Mouse (Mus musculus): Measurements from ENCODE around the gene Cd47. TPM values are rescaled to one million over a fixed set of nuclear protein-coding genes. Genes with fewer than 3 reads are reported as not detected.

Gene Cd47
- 27.6 and 32.2 TPM in 2 replicates for polyA plus RNA-seq (2016; fragmentation: Nextera tagmentation; extraction: Ambion mirVana)

DNA sequence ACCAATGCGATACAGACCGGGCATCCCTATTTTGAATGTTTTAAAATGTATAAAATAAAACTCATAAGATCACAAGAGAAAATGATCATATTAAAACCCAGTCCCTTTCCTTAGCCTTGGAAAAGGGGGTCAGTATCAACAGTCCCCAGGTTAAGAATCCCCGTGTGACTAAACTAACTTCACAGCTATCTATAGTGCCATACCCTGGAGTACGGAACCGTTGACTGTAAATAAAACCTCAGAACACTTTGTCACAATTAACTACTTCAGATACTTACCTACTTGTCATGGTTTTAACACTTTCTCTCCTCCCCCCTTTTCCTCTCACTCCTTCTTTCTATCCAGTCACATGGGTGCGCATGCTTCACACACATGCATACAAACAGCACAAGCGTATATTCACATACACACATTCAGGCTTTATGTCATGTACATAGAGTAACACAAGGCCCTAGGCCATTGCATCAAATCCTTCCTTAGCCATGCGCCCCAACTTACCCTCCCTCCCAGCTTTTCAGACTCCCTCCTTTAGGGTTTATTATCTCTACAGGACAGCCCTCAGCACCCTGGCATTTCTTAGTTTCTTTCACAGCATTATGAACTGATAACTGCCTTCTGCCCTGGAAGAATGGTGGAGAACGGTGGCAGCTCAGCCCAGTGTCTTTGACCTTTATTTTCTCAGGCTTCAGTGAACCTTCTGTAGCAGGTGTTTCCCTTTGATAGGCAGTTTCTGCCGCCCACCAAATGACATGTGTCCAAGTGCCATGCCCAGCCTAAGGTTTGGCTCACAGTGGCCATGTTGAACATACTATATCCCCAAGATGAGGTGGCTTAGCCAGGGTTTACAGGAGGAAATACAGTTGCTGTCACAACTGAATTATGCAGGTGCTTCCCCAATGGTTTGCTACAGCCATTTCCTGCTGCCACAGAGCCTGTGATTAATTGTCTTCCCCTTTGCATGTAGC lies at the start of gene Cd47:
TSS of gene Cd47 (plus strand) at position 937 of the 965 bp plus-strand sequence.
- Histone ChIP-seq H3K36me3 (replicated peaks) (no peaks in the 10 kb centered on the region), H3K27me3 (replicated peaks; ENCODE audit: low read depth, poor library complexity, severe bottlenecking) (0 out of 2 replicates have a peak, but pooled peaks cover 4% of the 10 kb centered on the region), H3K27ac (replicated peaks) (no peak within 1 kb of the TSS), H3K9me3 (no peaks in the 10 kb centered on the region), H3K4me1 (peaks cover 18% of the 10 kb centered on the region), H3K4me3 (no peak within 1 kb of the TSS)
- no peak for DNase-seq (ENCODE audit: low spot score)
- WGBS = 88% methylated on average over 10 of the region's 10 CpGs

DNA sequence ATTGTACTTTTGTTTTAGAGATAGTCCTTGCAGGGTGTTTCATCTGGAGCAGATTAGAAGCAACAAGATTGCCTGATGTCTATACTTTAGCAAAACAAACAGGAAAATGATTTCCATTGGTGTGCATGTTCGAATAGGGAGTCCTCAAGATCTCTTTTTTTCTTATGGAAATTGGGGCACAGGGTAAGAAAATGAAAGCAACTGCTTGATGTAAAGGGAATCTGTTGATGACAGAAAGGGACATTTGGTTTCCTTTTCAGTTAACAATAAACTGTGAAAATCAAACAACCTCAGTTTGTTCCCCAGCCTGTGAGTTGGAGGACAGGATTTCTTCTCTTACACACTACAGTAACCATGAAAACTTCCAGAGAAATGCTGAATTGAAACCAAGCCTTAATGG lies 47.4 kb upstream of the Cd47 start:
- DNase-seq (ENCODE audit: low spot score) = no peak
- no peaks in the 10 kb centered on the region for H3K36me3 ChIP-seq (replicated peaks)
- no peaks in the 10 kb centered on the region for H3K27me3 ChIP-seq (replicated peaks; ENCODE audit: low read depth, poor library complexity, severe bottlenecking)
- 51% methylated on average over 1 of the region's 1 CpGs for WGBS
- no peak overlapping the region for H3K4me3 ChIP-seq
- no peak overlapping the region for H3K27ac ChIP-seq (replicated peaks)
- no peaks in the 10 kb centered on the region for H3K9me3 ChIP-seq
- H3K4me1 ChIP-seq = peaks cover 6% of the 10 kb centered on the region

DNA sequence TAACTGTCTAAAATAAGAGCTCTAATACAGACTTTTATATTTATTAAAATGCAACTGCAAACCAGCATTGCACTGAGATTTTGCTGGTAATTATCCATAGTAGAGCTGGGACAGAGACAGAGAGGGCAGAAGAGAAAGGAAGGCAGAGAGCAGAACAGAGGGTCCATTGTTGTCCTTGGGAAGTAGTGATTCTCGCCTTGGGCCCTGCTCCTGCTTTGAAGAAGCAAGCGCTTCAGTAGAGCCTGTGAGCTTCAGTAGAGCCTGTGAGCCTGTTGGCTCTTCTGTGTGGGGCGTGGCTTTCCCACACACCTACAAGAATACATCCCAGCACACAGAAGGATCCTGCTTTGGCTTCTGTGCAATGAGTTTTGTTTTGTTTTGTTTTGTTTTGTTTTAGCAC lies 47.0 kb upstream of the Cd47 start:
- Histone ChIP-seq H3K9me3 (no peaks in the 10 kb centered on the region), H3K27me3 (replicated peaks; ENCODE audit: low read depth, poor library complexity, severe bottlenecking) (no peaks in the 10 kb centered on the region), H3K36me3 (replicated peaks) (no peaks in the 10 kb centered on the region), H3K4me1 (peaks cover 6% of the 10 kb centered on the region), H3K4me3 (no peak overlapping the region), H3K27ac (replicated peaks) (no peak overlapping the region)
- 25% methylated on average over 3 of the region's 3 CpGs for WGBS
- peak; percentile 19 for DNase-seq (ENCODE audit: low spot score)

GRCm38 (mm10) chr16:49760517-49761203 lies 39.7 kb upstream of the Cd47 start:
- no peak overlapping the region for H3K4me3 ChIP-seq
- no peaks in the 10 kb centered on the region for H3K9me3 ChIP-seq
- no peaks in the 10 kb centered on the region for H3K27me3 ChIP-seq (replicated peaks; ENCODE audit: low read depth, poor library complexity, severe bottlenecking)
- H3K27ac ChIP-seq (replicated peaks) = no peak overlapping the region
- peaks cover 8% of the 10 kb centered on the region for H3K36me3 ChIP-seq (replicated peaks)
- H3K4me1 ChIP-seq = no peaks in the 10 kb centered on the region
- 86% methylated on average over 17 of the region's 17 CpGs for WGBS
- no peak for DNase-seq (ENCODE audit: low spot score)

DNA sequence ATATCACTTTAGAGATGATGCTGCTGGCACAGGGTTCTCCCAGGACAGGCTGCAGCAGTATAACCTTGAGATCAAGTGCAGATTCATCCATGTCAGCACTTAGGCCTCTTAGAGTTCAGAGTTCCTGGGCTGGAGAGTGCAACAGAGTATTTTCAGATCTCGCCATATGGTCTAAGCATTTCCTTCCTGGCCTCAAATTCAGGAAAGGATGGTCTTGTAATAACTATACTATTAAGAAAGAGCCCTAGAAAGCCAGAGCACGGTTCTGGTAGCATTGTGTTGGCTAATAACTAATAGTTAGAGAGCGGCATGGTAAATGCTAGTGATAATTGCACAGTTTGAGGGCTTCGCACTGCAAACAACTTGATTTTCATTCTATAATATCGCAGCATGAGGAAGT lies 38.4 kb upstream of the Cd47 start:
- Histone ChIP-seq H3K27ac (replicated peaks) (no peak overlapping the region), H3K27me3 (replicated peaks; ENCODE audit: low read depth, poor library complexity, severe bottlenecking) (no peaks in the 10 kb centered on the region), H3K9me3 (no peaks in the 10 kb centered on the region), H3K4me3 (no peak overlapping the region), H3K36me3 (replicated peaks) (peaks cover 8% of the 10 kb centered on the region), H3K4me1 (no peaks in the 10 kb centered on the region)
- DNase-seq (ENCODE audit: low spot score) = no peak
- WGBS = 83% methylated on average over 5 of the region's 5 CpGs

DNA sequence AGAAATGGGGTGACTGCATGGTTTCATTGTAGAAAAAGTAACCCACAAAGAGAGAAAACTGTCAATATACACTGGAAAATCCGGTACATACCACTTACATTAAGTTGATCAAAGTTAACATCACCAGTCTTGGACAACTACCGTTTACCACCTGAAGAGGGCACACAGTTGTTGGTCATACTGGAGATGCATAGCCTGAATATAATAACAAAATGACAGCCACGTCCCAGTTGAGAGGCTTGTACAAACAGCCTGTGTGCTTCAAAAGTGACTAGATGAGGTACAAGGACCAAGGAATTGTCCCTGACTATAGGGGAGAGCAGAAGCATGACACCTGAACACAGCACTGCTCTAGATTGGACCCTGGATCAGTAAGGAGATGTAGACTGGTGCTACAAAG lies 34.0 kb upstream of the Cd47 start:
- Histone ChIP-seq H3K4me1 (no peaks in the 10 kb centered on the region), H3K27me3 (replicated peaks; ENCODE audit: low read depth, poor library complexity, severe bottlenecking) (no peaks in the 10 kb centered on the region), H3K9me3 (no peaks in the 10 kb centered on the region), H3K36me3 (replicated peaks) (peaks cover 8% of the 10 kb centered on the region; the same call in 1 of the 2 replicates), H3K4me3 (no peak overlapping the region), H3K27ac (replicated peaks) (no peak overlapping the region)
- 63% methylated on average over 3 of the region's 3 CpGs for WGBS
- DNase-seq (ENCODE audit: low spot score) = no peak

- no peak for DNase-seq (ENCODE audit: low spot score)
- no peak overlapping the region for H3K4me3 ChIP-seq
- no peaks in the 10 kb centered on the region for H3K9me3 ChIP-seq
- WGBS = 83% methylated on average over 4 of the region's 4 CpGs
- no peaks in the 10 kb centered on the region for H3K27me3 ChIP-seq (replicated peaks; ENCODE audit: low read depth, poor library complexity, severe bottlenecking)
- H3K36me3 ChIP-seq (replicated peaks) = peaks cover 8% of the 10 kb centered on the region; the same call in 1 of the 2 replicates
- H3K4me1 ChIP-seq = no peaks in the 10 kb centered on the region
- no peak overlapping the region for H3K27ac ChIP-seq (replicated peaks)
Observed at GRCm38 (mm10) chr16:49768491-49769031, 31.8 kb upstream of the Cd47 start.

- Histone ChIP-seq H3K36me3 (replicated peaks) (no peaks in the 10 kb centered on the region; the same call in 1 of the 2 replicates), H3K27ac (replicated peaks) (no peak overlapping the region), H3K9me3 (no peaks in the 10 kb centered on the region), H3K4me3 (no peak overlapping the region), H3K4me1 (no peaks in the 10 kb centered on the region), H3K27me3 (replicated peaks; ENCODE audit: low read depth, poor library complexity, severe bottlenecking) (no peaks in the 10 kb centered on the region)
- no peak for DNase-seq (ENCODE audit: low spot score)
- 85% methylated on average over 2 of the region's 2 CpGs for WGBS
Observed at GRCm38 (mm10) chr16:49769831-49770261, 30.5 kb upstream of the Cd47 start.

DNA sequence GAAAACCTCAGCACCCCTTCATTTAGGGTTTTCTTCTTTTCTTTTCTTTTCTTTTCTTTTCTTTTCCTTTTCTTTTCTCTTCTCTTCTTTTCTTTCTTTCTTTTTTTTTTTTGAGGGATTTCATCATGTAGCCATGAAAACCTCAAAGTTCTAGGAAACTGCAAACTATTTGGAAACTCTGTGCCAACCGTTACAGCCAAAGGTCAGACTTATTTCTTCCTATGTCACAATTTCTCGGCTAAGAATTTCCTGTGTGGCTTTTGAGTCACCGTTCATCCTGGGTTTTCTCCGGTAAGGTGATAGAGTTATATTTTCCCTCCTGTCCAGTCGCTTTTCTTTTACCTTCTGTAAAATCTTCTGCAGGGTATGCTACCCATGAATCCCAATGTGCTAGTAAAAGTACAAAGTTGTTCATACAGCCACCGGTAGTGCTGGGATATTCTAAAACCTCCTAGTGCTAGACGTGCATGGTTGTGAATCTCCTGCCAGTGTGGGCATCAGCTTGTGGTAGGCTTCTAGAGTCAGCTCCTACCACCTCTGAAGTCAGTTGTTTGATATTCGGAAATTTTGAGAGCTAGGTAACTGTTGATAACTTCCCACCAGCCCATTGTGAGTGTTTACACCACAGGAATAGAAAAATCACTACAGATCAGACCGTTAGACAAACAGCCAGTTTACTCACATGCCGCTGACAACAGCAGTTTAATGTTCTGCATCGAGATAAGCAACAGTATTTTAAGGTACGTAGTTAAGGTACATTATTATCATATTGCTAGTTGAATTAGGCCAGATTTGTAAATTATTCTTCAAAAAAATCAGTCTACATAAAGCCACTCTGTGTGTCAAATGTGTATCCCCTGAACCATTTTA lies 29.8 kb upstream of the Cd47 start:
- Histone ChIP-seq H3K4me3 (no peak overlapping the region), H3K4me1 (no peaks in the 10 kb centered on the region), H3K27ac (replicated peaks) (no peak overlapping the region), H3K36me3 (replicated peaks) (no peaks in the 10 kb centered on the region), H3K9me3 (no peaks in the 10 kb centered on the region), H3K27me3 (replicated peaks; ENCODE audit: low read depth, poor library complexity, severe bottlenecking) (no peaks in the 10 kb centered on the region)
- no peak for DNase-seq (ENCODE audit: low spot score)
- WGBS = 89% methylated on average over 12 of the region's 12 CpGs

- H3K4me1 ChIP-seq = no peaks in the 10 kb centered on the region
- no peak for DNase-seq (ENCODE audit: low spot score)
- no peaks in the 10 kb centered on the region for H3K36me3 ChIP-seq (replicated peaks)
- no peak overlapping the region for H3K4me3 ChIP-seq
- no peak overlapping the region for H3K27ac ChIP-seq (replicated peaks)
- H3K27me3 ChIP-seq (replicated peaks; ENCODE audit: low read depth, poor library complexity, severe bottlenecking) = no peaks in the 10 kb centered on the region
- WGBS = 87% methylated on average over 7 of the region's 7 CpGs
- no peaks in the 10 kb centered on the region for H3K9me3 ChIP-seq
Observed at GRCm38 (mm10) chr16:49771609-49772396, 28.5 kb upstream of the Cd47 start.

GRCm38 (mm10) chr16:49772576-49772975 lies 27.8 kb upstream of the Cd47 start:
- H3K9me3 ChIP-seq = no peaks in the 10 kb centered on the region
- WGBS = 82% methylated on average over 1 of the region's 1 CpGs
- DNase-seq (ENCODE audit: low spot score) = no peak
- no peaks in the 10 kb centered on the region for H3K27me3 ChIP-seq (replicated peaks; ENCODE audit: low read depth, poor library complexity, severe bottlenecking)
- H3K4me1 ChIP-seq = no peaks in the 10 kb centered on the region
- H3K4me3 ChIP-seq = no peak overlapping the region
- no peaks in the 10 kb centered on the region for H3K36me3 ChIP-seq (replicated peaks)
- no peak overlapping the region for H3K27ac ChIP-seq (replicated peaks)
